Mouse (Mus musculus) splenic B cell, adult 2 months (primary cell): ENCODE results near the gene Gh.

ENCODE experiments used
- DNase-seq: peaks from one replicate; pipeline ENCODE4 v3.0.0-alpha.2; 2011; ENCODE audit warnings: low read depth, low spot score
- H3K27me3 ChIP-seq: 2 replicates; pipeline ENCODE4 v1.6.1; 2012; ENCODE audit warnings: mild to moderate bottlenecking, low read length, moderate library complexity, mixed read lengths; ENCODE audit not compliant: control insufficient read depth, poor library complexity, insufficient read depth, severe bottlenecking
- H3K36me3 ChIP-seq: 2 replicates; pipeline ENCODE4 v1.6.1; 2012; ENCODE audit warnings: mild to moderate bottlenecking, low read length, moderate library complexity, mixed read lengths; ENCODE audit not compliant: control insufficient read depth, poor library complexity, insufficient read depth, severe bottlenecking

Gene Gh

DNA sequence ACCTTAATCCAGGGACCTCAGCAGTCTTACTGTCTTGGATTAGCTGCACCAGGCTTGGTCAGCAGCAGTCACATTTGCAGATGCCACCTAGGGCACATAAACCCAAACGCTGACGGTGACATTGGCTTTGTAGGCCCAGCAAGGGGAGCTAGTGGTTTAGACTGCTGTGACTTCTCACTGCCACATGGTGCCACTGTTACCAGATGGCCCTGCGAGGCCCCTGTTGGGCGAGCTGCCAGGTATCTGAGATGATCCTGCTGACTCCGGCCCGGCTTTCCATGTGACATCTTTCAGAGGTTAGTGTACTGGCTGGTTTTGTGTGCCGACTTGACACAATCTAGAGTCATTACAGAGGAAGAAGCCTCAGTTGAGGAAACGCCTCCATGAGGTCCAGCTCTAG is 12.3 kb downstream of the Gh start:
- DNase-seq = peak; percentile 63
- Histone ChIP-seq H3K36me3 (no peaks in the 10 kb centered on the region), H3K27me3 (no peaks in the 10 kb centered on the region)

DNA sequence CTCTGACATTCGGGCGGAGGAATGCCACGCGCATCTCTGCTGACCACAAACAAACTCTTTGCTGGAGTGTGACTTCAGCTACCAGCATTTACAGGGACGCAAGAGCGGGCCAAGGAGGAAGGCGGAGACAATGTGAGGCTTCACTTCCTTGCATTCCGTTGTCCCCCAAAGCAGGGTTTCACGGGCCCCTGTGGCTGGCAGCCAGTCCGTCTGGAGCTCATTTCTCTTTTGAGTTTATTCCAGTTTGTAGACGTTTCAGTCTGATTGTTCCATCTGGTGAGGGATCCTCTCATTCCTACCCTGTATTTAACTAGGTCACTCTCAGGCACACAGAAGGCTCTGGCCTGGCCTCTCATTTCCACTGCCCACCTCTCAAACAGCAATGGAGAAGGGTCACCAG is 14.7 kb downstream of the Gh start:
- H3K36me3 ChIP-seq = no peaks in the 10 kb centered on the region
- DNase-seq = no peak
- no peaks in the 10 kb centered on the region for H3K27me3 ChIP-seq

DNA sequence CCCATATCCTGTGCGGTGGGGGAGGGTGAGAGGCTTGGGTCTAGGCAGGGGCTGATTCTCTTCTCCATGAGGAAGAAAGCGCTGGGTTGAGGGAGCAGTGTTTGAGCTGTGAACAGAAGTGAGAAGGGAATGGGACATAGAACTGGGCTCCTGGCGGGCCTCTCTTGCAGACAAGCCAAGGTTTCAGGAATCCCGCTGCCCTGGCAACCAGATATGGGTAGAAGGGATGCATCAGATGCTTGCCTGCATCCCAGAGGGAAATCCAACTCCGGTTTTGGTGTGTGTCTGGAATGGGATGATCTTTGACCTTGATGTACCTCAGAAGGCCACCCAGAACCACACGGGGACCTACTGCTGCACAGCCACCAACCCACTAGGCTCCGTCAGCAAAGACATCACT is 15.5 kb downstream of the Gh start:
- no peak for DNase-seq
- H3K36me3 ChIP-seq = no peaks in the 10 kb centered on the region
- H3K27me3 ChIP-seq = no peaks in the 10 kb centered on the region

DNA sequence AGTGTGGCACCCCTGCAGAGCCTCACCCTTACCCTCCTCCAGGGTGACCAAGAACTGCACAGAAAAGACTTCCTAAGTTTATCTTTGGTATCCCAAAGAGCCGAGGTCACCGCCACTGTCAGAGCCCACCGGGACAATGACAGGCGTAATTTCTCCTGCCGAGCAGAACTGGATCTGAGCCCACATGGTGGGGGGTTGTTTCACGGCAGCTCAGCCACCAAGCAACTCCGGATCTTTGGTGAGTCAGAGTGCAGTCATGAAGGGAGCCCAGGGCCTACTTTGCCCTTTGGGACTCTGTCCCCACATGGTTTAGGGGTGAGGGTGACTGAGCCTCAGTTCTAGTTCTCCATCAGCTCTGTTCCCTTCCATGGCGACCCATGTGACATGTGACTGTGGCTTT is 17.5 kb downstream of the Gh start:
- H3K27me3 ChIP-seq = no peaks in the 10 kb centered on the region
- H3K36me3 ChIP-seq = no peaks in the 10 kb centered on the region
- DNase-seq = no peak

DNA sequence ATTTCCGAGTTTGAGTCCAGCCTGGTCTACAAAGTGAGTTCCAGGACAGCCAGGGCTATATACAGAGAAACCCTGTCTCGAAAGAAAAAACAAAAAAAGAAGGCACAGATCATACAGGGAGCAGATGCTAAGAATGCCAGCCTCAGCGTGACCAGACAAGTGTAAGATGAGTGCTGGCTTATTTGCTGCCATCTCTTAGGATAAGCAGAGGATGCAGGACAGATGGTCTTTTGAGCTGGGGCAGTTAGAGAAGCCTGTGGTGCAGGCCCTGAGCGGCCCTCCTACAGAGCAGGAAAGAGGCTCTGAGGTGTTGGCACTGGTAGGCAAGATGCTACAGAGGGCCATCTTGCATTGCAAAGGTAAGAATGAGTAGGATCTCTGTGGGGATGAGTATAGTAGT is 18.3 kb downstream of the Gh start:
- DNase-seq = no peak

DNA sequence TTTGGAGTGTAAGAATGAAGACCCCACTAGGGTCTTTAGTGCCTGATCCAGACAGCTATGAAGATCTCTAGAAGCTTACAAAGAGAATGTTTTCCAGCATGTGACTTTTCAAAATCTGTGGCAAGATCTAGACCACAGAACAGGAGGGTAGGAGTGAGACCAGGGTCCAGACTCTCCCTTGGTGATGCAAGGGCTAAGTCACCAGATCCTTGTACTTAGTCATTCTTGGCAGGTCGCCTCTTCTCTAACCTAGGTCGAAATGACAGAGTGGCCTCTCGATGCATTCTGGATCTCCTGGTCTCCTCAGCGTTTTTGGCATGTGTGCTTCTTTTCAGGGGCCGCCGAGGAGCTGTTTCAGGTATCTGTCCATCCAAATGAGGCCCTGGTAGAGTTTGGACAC is 19.2 kb downstream of the Gh start:
- Histone ChIP-seq H3K27me3 (no peaks in the 10 kb centered on the region), H3K36me3 (no peaks in the 10 kb centered on the region)
- no peak for DNase-seq

More for the DNA sequence above, 18.3 kb downstream of the Gh start:
- H3K27me3 ChIP-seq = no peaks in the 10 kb centered on the region
- no peaks in the 10 kb centered on the region for H3K36me3 ChIP-seq

DNA sequence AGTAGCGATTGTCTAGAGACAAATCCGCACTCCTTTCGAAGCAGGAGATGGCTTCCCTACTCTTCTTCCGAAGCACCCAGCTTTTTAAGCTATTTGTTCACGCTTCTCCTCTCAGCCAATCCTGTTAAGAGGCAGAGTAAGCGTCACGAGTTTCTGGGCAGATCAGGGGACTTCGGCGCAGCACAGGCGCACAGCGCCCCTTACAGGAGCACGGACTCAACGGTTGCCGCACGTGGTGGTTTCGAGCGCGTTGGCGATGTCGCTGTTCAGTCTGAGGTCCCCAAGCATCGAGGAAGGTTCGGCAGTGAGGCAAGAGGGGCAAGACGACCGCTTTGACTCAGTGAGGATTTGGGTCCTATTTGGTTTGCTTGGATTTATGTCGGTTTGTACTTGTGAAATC is 25.2 kb downstream of the Gh start, which contains the start of gene Tcam1:
Gene Tcam1 (plus strand): TSS at position 219 of the 400 bp plus-strand sequence.
- H3K27me3 ChIP-seq = no peaks in the 10 kb centered on the region
- peak; percentile 99 for DNase-seq
- no peaks in the 10 kb centered on the region for H3K36me3 ChIP-seq

DNA sequence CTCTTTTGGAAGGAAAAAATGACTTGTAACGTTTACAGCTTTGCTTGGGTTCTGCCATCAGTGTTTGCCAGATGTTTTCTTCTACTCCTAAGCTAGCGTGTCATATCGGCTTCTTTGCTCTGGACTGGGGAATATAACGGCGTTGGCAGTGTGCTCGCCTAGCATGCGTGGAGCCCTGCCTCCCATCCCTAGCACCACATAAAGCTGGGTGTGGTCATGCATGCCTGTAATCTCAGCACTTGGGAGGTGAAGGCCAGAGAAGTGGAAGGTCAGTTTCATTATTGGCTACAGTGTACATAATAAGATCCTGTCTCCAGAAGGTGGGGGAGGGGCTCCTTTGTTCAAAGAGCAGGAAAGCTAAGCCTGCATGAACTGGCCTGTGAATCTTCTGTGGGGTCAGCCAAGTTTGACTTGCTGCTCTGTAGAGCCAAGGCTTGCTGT is 26.7 kb downstream of the Gh start:
- H3K27me3 ChIP-seq = no peaks in the 10 kb centered on the region
- no peak for DNase-seq
- no peaks in the 10 kb centered on the region for H3K36me3 ChIP-seq

DNA sequence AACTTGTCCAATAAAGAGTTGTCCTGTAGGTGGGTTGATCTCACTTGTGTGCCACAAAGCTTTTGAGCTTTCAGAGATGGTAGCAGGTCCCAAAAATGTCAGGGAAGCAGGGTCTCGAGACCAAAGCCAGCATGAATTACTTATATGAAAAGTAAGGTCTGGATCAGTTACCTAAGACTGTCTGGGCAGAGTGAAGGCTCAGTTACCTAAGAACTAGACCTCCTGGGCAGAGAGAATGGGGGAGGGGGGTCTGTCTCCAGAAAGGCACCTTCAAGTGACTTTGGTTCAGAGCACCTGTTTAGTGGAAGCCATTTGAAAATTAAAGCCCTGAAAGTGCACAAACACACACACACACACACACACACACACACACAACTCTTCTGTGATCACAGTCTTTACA is 27.3 kb downstream of the Gh start:
- Histone ChIP-seq H3K36me3 (no peaks in the 10 kb centered on the region), H3K27me3 (no peaks in the 10 kb centered on the region)
- no peak for DNase-seq

DNA sequence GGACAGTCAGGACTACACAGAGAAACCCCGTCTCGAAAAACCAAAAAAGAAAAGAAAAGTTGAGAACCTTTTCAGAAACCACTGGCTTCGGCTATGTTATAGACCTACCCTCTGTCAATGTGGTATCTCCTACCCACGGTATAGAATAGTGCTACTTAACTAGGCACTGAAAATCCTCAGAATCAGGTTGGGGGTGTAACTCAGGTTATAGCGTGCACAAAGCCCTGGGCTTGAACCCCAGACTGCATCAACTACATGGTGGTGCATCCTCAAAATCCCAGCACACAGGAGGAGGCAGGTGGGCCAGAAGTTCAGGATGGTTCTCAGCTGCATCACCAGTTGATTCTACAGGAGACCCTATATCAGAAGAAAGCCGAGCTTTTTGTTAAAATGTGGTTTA is 27.9 kb downstream of the Gh start:
- no peak for DNase-seq
- H3K36me3 ChIP-seq = no peaks in the 10 kb centered on the region

DNA sequence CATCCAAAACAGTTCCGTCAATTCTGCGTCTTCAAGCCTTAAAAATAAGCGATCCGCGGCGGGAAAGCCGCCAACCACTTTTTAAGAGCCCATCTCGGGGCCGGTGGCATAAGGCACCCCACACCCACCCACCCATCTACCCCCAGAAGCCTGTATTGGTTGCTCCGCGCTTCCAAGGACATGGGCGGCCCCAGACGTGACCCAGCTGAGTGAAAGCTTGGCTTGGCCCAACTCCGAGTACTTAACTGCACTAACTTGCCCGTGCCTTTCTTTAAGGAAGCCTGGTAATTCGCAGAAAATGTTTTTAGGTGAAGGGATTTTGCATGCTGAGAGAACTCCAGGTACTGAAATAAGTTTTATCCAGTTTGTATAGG is 28.4 kb downstream of the Gh start:
- no peaks in the 10 kb centered on the region for H3K36me3 ChIP-seq
- no peaks in the 10 kb centered on the region for H3K27me3 ChIP-seq

More for the DNA sequence above, 27.9 kb downstream of the Gh start:
- H3K27me3 ChIP-seq = no peaks in the 10 kb centered on the region

DNA sequence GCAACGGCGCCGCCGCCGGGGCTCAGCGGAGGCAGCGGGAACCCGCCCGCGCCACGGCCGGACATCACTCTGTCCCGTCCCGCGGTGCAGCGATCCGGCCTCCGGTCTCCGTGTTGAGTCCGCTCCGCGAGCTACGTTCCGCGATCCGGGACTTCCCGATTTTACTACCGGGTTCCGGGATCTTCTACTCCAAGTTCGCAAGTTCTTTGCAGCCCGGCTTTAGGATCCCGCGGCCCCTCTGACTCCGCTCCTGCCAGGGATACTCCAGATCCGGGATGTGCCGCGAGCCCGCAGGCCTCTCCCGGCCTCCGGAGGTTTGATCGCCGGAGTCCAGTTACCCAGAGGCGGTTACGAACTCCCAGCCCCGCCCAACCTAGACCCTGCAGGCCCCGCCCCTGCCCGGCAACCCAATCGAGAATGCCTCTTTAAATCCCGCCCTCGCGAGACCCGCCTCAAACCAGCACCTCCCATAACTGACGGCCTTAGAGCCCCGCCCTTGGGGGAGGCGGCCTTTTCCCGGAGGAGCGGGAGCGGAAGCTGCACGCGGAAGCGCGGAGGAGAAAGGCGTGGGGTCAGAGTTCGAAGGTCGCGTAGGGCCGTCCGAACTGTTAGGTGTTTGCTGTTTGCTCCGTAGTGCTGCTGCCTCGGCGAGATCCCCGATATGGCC is 28.9 kb downstream of the Gh start, which contains the start of gene Smarcd2:
Gene Smarcd2 (minus strand): TSS at position 329 of the 667 bp plus-strand sequence.
- Histone ChIP-seq H3K27me3 (no peaks in the 10 kb centered on the region), H3K36me3 (peaks cover under 1% of the 10 kb centered on the region; the same call in 1 of the 2 replicates)
- DNase-seq = peak; percentile 96

More for the DNA sequence above, 28.4 kb downstream of the Gh start:
- no peak for DNase-seq

DNA sequence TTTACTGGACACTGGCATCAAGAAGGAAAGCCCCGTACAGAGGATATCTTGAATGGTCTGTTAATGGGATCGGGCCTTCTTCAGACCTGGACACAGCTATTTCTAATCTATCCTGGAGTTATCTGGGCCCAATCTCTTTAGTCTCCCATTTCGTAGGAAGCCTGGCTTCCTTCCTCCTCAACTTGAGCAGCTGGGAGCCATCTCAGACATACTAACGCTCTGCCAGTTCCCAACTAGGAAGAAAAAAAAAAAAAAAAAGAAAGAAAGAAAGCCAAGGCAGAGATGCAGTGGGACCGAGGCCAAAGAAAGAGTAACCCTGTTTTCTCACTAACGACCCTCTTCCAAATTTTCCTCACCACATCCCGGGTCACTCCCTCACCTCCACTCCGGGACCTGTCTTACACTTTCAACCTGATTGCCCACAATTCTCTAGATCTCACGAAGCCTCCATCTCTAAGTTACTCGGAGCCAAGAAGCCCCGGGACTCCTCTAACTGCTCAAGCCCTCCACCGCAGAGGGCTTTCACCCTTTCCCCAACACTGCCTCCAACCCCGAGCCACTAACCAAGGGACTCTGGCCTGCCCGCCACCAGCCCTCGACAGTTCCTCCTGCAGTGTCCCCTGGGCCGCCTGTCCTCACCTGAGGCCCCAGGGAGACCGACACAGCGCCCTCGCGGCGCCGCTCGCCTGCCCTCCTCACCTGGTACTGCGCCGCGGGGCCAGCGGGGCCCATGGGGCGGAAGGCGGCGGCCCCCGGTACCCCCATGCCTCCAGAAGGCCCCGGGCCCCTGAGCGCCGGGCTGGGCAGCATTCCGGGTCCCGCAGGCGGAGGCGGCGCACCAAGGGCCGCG is 29.6 kb downstream of the Gh start:
- peak; percentile 58 for DNase-seq
- Histone ChIP-seq H3K36me3 (peaks cover 5% of the 10 kb centered on the region; the same call in 1 of the 2 replicates), H3K27me3 (no peaks in the 10 kb centered on the region)

DNA sequence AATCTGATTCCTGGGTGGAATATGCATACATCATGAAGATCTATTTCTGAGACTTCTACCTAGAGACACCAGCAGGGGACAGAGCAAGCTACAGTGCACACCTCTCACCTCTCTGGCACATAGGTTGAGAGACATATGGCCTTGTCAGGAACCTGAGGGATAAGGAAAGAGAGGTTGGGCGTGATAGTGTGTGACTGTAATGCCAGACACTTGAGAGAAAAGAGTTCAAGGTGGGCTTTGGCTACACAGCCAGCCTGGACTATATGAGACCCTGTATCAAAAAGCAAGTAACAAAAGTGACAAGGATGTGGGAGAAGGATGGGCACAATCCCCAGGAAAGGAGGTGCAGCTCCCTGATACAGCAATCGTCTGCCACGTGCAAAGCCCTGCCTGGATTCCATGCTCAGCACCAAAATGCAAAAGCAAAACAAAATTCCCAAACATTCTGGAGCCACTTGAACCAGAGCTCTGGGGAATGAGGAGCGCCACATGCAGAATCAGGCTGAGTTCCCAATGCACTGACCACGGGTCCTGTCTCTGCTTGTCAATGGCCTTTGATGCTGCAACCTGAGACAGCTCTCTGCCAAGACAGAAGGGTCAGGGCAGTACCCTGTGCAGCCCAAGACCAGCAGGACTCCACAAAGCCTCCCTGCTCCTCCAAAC is 30.4 kb downstream of the Gh start:
- no peaks in the 10 kb centered on the region for H3K27me3 ChIP-seq
- H3K36me3 ChIP-seq = peaks cover 6% of the 10 kb centered on the region; the same call in 1 of the 2 replicates
- DNase-seq = no peak

DNA sequence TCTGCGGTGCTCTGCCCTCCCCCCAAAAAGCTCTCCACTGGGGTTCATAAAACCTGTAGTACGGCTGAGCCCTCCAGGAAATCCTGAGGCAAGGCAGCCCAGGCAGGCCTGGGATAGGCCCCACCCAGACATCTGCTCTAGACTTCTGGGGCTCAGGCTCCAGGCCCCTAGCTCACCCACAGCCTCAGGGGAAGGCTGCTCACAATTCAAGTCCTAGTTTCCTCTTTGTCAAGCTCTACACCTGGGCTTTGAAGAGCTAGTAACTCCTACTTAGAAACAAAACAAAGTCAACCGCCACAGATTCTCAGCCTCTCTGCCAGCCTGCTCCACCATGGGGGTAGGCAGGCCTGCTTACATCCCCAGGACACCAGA is 32.6 kb downstream of the Gh start:
- peaks cover 15% of the 10 kb centered on the region for H3K36me3 ChIP-seq
- DNase-seq = peak; percentile 20
- H3K27me3 ChIP-seq = no peaks in the 10 kb centered on the region
